Mouse (Mus musculus): ENCODE data around the gene Hoxb5. TPM values are rescaled to one million over a fixed set of nuclear protein-coding genes. Genes with fewer than 3 reads are reported as not detected.
A peak's percentile ranks its signal among the peaks of the same experiment; 100 is the strongest.

The Hoxb5 gene
- polyA plus RNA-seq, 1 experiment from 2014 or later, result not detected

DNA sequence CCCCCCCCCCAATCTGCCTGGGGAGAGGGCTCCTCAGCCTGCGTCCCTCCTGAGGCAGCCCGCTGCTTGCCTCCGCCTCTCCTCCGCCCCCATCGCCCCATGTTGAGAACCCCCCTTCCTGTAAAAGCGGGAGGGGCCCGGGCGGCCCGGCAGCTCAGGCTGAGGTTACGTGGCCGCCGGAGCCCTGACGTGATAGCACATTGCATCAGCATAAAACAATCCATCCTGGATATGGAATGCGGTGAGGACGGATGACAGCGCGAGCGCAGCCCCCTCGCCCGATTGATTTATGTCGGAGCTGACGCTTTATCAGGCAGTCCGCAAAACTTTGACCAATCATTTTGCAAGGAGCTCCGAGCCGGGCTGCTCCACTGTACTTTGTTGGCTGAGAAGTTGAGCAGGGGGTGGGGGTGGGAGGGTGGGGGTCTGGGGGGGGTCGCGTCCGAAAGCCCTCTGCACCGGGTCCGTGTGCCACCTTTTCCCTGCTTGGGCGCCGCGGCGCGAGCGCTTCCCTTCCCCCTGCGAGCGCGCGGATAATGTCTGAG lies 32.1 kb upstream of the Hoxb5 start, which contains the start of gene Hoxb9:
Hoxb9 (plus strand) TSS at position 462 of the 545 bp plus-strand sequence.
- no peak within 1 kb of the TSS for H3K9ac ChIP-seq (replicated peaks; ENCODE audit: low read depth, low read length)
- H3K4me2 ChIP-seq (ENCODE audit: low read length), result no peak within 1 kb of the TSS
- peaks cover 96% of the 10 kb centered on the region for H3K27me3 ChIP-seq (replicated peaks; ENCODE audit: control insufficient read depth, insufficient read depth, low read length)
- H3K36me3 ChIP-seq (ENCODE audit: control insufficient read depth, insufficient read depth), result no peaks in the 10 kb centered on the region
- H3K4me3 ChIP-seq (replicated peaks; ENCODE audit: low read length), result 0 out of 2 replicates have a peak within 1 kb of the TSS, but pooled peaks have one; percentile 13
- WGBS, result under 1% methylated on average over 40 of the region's 40 CpGs
- no peak within 1 kb of the TSS for H3K27ac ChIP-seq (ENCODE audit: low read length)
- no peak for ATAC-seq
- peaks cover 4% of the 10 kb centered on the region for H3K4me1 ChIP-seq (replicated peaks; ENCODE audit: control insufficient read depth, insufficient read depth, low read length)
- H3K9me3 ChIP-seq (ENCODE audit: control insufficient read depth, low read length), result no peaks in the 10 kb centered on the region

DNA sequence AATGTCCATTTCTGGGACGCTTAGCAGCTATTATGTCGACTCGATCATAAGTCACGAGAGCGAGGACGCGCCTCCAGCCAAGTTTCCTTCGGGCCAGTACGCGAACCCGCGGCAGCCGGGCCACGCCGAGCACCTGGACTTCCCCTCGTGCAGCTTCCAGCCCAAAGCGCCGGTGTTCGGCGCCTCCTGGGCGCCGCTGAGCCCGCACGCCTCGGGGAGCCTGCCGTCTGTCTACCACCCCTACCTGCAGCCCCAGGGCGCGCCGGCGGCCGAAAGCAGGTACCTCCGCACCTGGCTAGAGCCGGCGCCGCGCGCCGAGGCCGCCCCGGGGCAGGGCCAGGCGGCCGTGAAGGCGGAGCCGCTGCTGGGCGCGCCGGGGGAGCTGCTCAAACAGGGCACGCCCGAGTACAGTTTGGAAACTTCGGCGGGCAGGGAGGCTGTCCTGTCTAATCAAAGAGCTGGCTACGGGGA lies 31.6 kb upstream of the Hoxb5 start:
- peaks cover 4% of the 10 kb centered on the region for H3K4me1 ChIP-seq (replicated peaks; ENCODE audit: control insufficient read depth, insufficient read depth, low read length)
- no peaks in the 10 kb centered on the region for H3K9me3 ChIP-seq (ENCODE audit: control insufficient read depth, low read length)
- no peak for ATAC-seq
- no peak overlapping the region for H3K9ac ChIP-seq (replicated peaks; ENCODE audit: low read depth, low read length)
- WGBS, result under 1% methylated on average over 52 of the region's 52 CpGs
- H3K4me3 ChIP-seq (replicated peaks; ENCODE audit: low read length), result no peak overlapping the region
- no peak overlapping the region for H3K27ac ChIP-seq (ENCODE audit: low read length)
- H3K27me3 ChIP-seq (replicated peaks; ENCODE audit: control insufficient read depth, insufficient read depth, low read length), result peaks cover 96% of the 10 kb centered on the region
- no peaks in the 10 kb centered on the region for H3K36me3 ChIP-seq (ENCODE audit: control insufficient read depth, insufficient read depth)
- H3K4me2 ChIP-seq (ENCODE audit: low read length), result no peak overlapping the region

DNA sequence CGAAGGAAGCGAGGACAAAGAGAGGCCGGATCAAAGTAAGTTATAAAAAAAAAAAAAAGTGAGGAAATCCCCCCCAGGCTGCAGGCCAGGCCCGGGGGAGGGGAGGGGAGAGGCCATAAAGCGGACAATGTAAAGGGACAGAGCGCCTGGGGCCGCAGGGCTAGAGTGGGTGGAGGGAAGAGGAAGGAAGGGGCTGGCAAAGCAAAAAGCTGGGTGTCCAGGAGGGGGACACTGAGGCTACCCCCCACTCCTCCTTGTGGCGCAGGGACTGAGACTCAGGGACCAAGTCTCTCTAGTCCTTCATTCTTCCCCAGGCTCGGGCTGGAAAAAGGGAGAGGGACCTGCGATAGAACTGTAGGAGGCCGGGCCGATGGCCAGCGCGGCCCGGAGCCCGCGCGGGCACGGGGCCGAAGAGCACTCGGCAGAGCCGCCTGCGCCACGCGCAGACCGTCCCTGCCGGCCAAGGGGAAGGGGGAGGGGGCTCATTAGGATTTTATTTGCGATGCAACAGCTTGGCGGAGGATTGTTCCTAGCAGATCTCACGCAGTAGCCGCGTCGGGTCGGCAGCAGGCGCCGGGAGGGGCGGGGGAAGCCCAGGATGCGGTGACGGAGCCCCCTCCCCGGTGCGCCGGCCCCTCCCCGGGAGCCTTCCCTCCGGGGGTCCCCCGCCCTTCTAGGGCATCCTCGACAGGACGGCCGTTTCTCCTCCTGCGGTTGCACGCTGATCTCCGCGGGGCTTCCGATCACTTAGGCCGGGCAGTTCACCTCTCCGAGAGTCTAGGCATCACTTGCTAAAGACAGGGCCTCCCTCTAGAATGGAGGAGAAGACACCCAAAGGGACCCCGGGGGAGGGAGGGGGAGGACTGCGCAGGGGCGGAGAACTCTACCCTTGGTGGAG lies 30.9 kb upstream of the Hoxb5 start:
- H3K27ac ChIP-seq (ENCODE audit: low read length), result no peak overlapping the region
- 0 out of 2 replicates have a peak overlapping the region, but pooled peaks have one; percentile 13 for H3K4me3 ChIP-seq (replicated peaks; ENCODE audit: low read length)
- no peaks in the 10 kb centered on the region for H3K36me3 ChIP-seq (ENCODE audit: control insufficient read depth, insufficient read depth)
- H3K4me1 ChIP-seq (replicated peaks; ENCODE audit: control insufficient read depth, insufficient read depth, low read length), result peaks cover 4% of the 10 kb centered on the region
- H3K9ac ChIP-seq (replicated peaks; ENCODE audit: low read depth, low read length), result no peak overlapping the region
- ATAC-seq, result no peak
- no peak overlapping the region for H3K4me2 ChIP-seq (ENCODE audit: low read length)
- H3K27me3 ChIP-seq (replicated peaks; ENCODE audit: control insufficient read depth, insufficient read depth, low read length), result peaks cover 96% of the 10 kb centered on the region
- WGBS, result under 1% methylated on average over 49 of the region's 58 CpGs
- H3K9me3 ChIP-seq (ENCODE audit: control insufficient read depth, low read length), result no peaks in the 10 kb centered on the region

DNA sequence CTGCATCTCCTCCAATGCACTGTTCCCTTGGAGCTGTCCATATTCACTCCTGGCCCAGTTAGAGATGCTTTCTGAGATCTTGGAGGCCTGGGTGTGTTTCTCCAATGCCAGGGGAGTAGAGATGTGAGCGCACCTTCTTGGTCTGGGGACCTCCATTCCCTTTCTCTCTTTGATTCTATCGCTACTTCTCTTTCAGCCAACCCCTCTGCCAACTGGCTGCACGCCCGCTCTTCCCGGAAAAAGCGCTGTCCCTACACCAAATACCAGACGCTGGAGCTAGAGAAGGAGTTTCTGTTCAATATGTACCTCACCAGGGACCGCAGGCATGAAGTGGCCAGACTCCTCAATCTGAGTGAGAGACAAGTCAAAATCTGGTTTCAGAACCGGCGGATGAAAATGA lies 28.7 kb upstream of the Hoxb5 start:
- Histone ChIP-seq H3K27ac (ENCODE audit: low read length) (no peak overlapping the region), H3K4me1 (replicated peaks; ENCODE audit: control insufficient read depth, insufficient read depth, low read length) (peaks cover 4% of the 10 kb centered on the region), H3K4me2 (ENCODE audit: low read length) (no peak overlapping the region), H3K9me3 (ENCODE audit: control insufficient read depth, low read length) (no peaks in the 10 kb centered on the region), H3K27me3 (replicated peaks; ENCODE audit: control insufficient read depth, insufficient read depth, low read length) (peaks cover 98% of the 10 kb centered on the region), H3K9ac (replicated peaks; ENCODE audit: low read depth, low read length) (no peak overlapping the region), H3K4me3 (replicated peaks; ENCODE audit: low read length) (no peak overlapping the region), H3K36me3 (ENCODE audit: control insufficient read depth, insufficient read depth) (no peaks in the 10 kb centered on the region)
- WGBS, result 2% methylated on average over 10 of the region's 10 CpGs
- no peak for ATAC-seq

- ATAC-seq, result no peak
- Histone ChIP-seq H3K27ac (ENCODE audit: low read length) (no peak overlapping the region), H3K9me3 (ENCODE audit: control insufficient read depth, low read length) (no peaks in the 10 kb centered on the region), H3K9ac (replicated peaks; ENCODE audit: low read depth, low read length) (no peak overlapping the region), H3K36me3 (ENCODE audit: control insufficient read depth, insufficient read depth) (no peaks in the 10 kb centered on the region), H3K4me2 (ENCODE audit: low read length) (no peak overlapping the region), H3K4me3 (replicated peaks; ENCODE audit: low read length) (no peak overlapping the region), H3K27me3 (replicated peaks; ENCODE audit: control insufficient read depth, insufficient read depth, low read length) (peaks cover 94% of the 10 kb centered on the region), H3K4me1 (replicated peaks; ENCODE audit: control insufficient read depth, insufficient read depth, low read length) (peaks cover 4% of the 10 kb centered on the region)
- 5% methylated on average over 4 of the region's 4 CpGs for WGBS
Observed at GRCm38 (mm10) chr11:96275896-96276295, 27.2 kb upstream of the Hoxb5 start.

GRCm38 (mm10) chr11:96277151-96278044 lies 25.7 kb upstream of the Hoxb5 start:
- H3K4me3 ChIP-seq (replicated peaks; ENCODE audit: low read length), result no peak overlapping the region
- H3K9me3 ChIP-seq (ENCODE audit: control insufficient read depth, low read length), result no peaks in the 10 kb centered on the region
- H3K4me2 ChIP-seq (ENCODE audit: low read length), result no peak overlapping the region
- no peak overlapping the region for H3K27ac ChIP-seq (ENCODE audit: low read length)
- no peak overlapping the region for H3K9ac ChIP-seq (replicated peaks; ENCODE audit: low read depth, low read length)
- 2% methylated on average over 35 of the region's 35 CpGs for WGBS
- ATAC-seq, result no peak
- peaks cover 2% of the 10 kb centered on the region; the same call in 1 of the 2 replicates for H3K4me1 ChIP-seq (replicated peaks; ENCODE audit: control insufficient read depth, insufficient read depth, low read length)
- no peaks in the 10 kb centered on the region for H3K36me3 ChIP-seq (ENCODE audit: control insufficient read depth, insufficient read depth)
- peaks cover 92% of the 10 kb centered on the region for H3K27me3 ChIP-seq (replicated peaks; ENCODE audit: control insufficient read depth, insufficient read depth, low read length)

GRCm38 (mm10) chr11:96278324-96278723 lies 24.8 kb upstream of the Hoxb5 start:
- ATAC-seq, result no peak
- Histone ChIP-seq H3K27me3 (replicated peaks; ENCODE audit: control insufficient read depth, insufficient read depth, low read length) (peaks cover 88% of the 10 kb centered on the region), H3K4me1 (replicated peaks; ENCODE audit: control insufficient read depth, insufficient read depth, low read length) (no peaks in the 10 kb centered on the region), H3K36me3 (ENCODE audit: control insufficient read depth, insufficient read depth) (no peaks in the 10 kb centered on the region), H3K9me3 (ENCODE audit: control insufficient read depth, low read length) (no peaks in the 10 kb centered on the region), H3K9ac (replicated peaks; ENCODE audit: low read depth, low read length) (no peak overlapping the region), H3K4me2 (ENCODE audit: low read length) (no peak overlapping the region), H3K4me3 (replicated peaks; ENCODE audit: low read length) (no peak overlapping the region), H3K27ac (ENCODE audit: low read length) (no peak overlapping the region)
- WGBS, result 16% methylated on average over 14 of the region's 14 CpGs

DNA sequence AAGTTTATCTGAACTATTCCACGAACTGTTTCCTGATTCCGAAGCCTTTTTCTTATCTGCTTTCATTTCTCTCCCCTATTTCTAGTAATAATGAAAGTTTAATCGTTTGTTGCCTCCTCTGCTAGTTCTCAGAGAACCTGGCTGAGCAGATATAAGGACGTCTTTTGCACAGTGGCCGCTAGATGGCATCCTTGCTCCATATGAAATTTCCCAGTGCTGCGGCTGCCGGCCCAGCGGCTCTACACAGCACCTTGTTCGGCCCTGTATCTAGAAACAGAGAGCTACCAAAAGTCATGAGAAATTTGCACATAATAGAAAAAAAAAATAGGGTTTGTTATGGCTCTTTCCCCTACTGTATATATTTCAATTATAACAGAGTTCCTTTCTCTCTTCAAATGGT lies 24.4 kb upstream of the Hoxb5 start:
- Histone ChIP-seq H3K4me3 (replicated peaks; ENCODE audit: low read length) (no peak overlapping the region), H3K27me3 (replicated peaks; ENCODE audit: control insufficient read depth, insufficient read depth, low read length) (peaks cover 88% of the 10 kb centered on the region), H3K4me1 (replicated peaks; ENCODE audit: control insufficient read depth, insufficient read depth, low read length) (no peaks in the 10 kb centered on the region; the same call in 1 of the 2 replicates), H3K36me3 (ENCODE audit: control insufficient read depth, insufficient read depth) (no peaks in the 10 kb centered on the region), H3K9ac (replicated peaks; ENCODE audit: low read depth, low read length) (no peak overlapping the region), H3K4me2 (ENCODE audit: low read length) (no peak overlapping the region), H3K27ac (ENCODE audit: low read length) (no peak overlapping the region), H3K9me3 (ENCODE audit: control insufficient read depth, low read length) (no peaks in the 10 kb centered on the region)
- under 1% methylated on average over 9 of the region's 9 CpGs for WGBS
- peak; percentile 20; the same call in 1 of the 2 replicates for ATAC-seq
